Mouse (Mus musculus) limb, embryonic 14.5 days (tissue): ENCODE measurements around the gene Ctps2. TPM values are rescaled to one million over a fixed set of nuclear protein-coding genes. Genes with fewer than 3 reads are reported as not detected.
"Not testable (repeated sequence)": the region's sequence is repeated elsewhere in the genome, so short reads cannot be mapped to it uniquely, and the experiment has no call there.

Experiments
- ATAC-seq: fragments of 200-750 bp; cut with Nextera tagmentation; 2 replicates; pipeline ENCODE4 v1.8.0; 2017; ENCODE audit warnings: low read depth, moderate number of reproducible peaks, moderate TSS enrichment; ENCODE audit not compliant: low FRiP score
- DNase-seq: peaks from one replicate; pipeline ENCODE4 v3.0.0-alpha.2; 2015; ENCODE audit warnings: low spot score
- H3K27ac ChIP-seq: fragments of 300-500 bp; sonication (generic); replicated peaks from 2 replicates; pipeline ENCODE4 v1.5.1; 2014; ENCODE audit warnings: low read depth, mild to moderate bottlenecking, low read length, moderate library complexity, mixed read lengths
- H3K27me3 ChIP-seq: fragments of 300-500 bp; sonication (generic); 2 replicates; pipeline ENCODE4 v1.6.1; 2014; ENCODE audit warnings: low read length, mixed read lengths; ENCODE audit not compliant: control insufficient read depth, insufficient read depth
- H3K36me3 ChIP-seq: fragments of 300-500 bp; sonication (generic); 2 replicates; pipeline ENCODE4 v1.6.1; 2014; ENCODE audit warnings: mild to moderate bottlenecking, low read length, moderate library complexity, mixed read lengths; ENCODE audit not compliant: control insufficient read depth, insufficient read depth
- H3K4me1 ChIP-seq: fragments of 300-500 bp; sonication (generic); 2 replicates; pipeline ENCODE4 v1.6.1; 2014; ENCODE audit warnings: antibody characterized with exemption, low read length, mixed read lengths; ENCODE audit not compliant: control insufficient read depth, insufficient read depth
- H3K4me2 ChIP-seq: fragments of 300-500 bp; sonication (generic); replicated peaks from 2 replicates; pipeline ENCODE4 v1.6.1; 2014; ENCODE audit warnings: low read depth, mild to moderate bottlenecking, low read length, moderate library complexity; ENCODE audit not compliant: severe bottlenecking
- H3K4me3 ChIP-seq: fragments of 300-500 bp; sonication (generic); replicated peaks from 2 replicates; pipeline ENCODE4 v1.5.1; 2014; ENCODE audit warnings: low read length
- H3K9ac ChIP-seq: fragments of 300-500 bp; sonication (generic); 2 replicates; pipeline ENCODE4 v1.6.1; 2014; ENCODE audit warnings: mild to moderate bottlenecking, low read depth, low read length, moderate library complexity; ENCODE audit not compliant: severe bottlenecking
- H3K9me3 ChIP-seq: fragments of 300-500 bp; sonication (generic); 2 replicates; pipeline ENCODE4 v1.6.1; 2016; ENCODE audit warnings: low read length; ENCODE audit not compliant: control insufficient read depth
- POLR2A ChIP-seq: fragments of 200-500 bp; IDR thresholded peaks from 2 replicates; pipeline ENCODE4 v1.8.0; 2012; ENCODE audit warnings: inconsistent platforms, mild to moderate bottlenecking, moderate library complexity, borderline replicate concordance; ENCODE audit not compliant: insufficient read depth, insufficient read length; ENCODE audit errors: extremely low read depth
- WGBS: fragments of 180-500 bp; shearing (Covaris S2); extraction: QIAGEN DNeasy Blood & Tissue Kit; methylation state at CpG from one replicate; pipeline ENCODE4 v1.1.7; 2014; 5-methylcytosine and 5-hydroxymethylcytosine counted together
- polyA plus RNA-seq, 2 experiments: library from polyadenylated mRNA; depleted of rRNA in 1 of 2; stranded (reverse) in 1 of 2; unstranded in 1 of 2; fragments of >200 nt; fragmentation: Nextera tagmentation in 1 of 2; extraction: Ambion mirVana in 1 of 2; gene quantifications; 2 replicates each; pipeline versions ENCODE4 v1.2.1 to v1.2.3; 2012 to 2014

The Ctps2 gene
- polyA plus RNA-seq, 2 experiments = 44.8 to 90.1 TPM

GRCm38 (mm10) chrX:162887931-162888511 is 13.0 kb upstream of the Ctps2 start, which contains the start of gene Syap1:
Gene Syap1, minus strand, starts transcription at chrX:162888447.
- H3K9me3 ChIP-seq = no peaks in the 10 kb centered on the region
- H3K27me3 ChIP-seq = no peaks in the 10 kb centered on the region
- H3K4me3 ChIP-seq = peak within 1 kb of the TSS; percentile 63
- no peaks in the 10 kb centered on the region for H3K4me1 ChIP-seq
- WGBS = 24% methylated on average over 23 of the region's 47 CpGs
- peak; percentile 94 for ATAC-seq
- peak within 1 kb of the TSS; percentile 43; the same call in 1 of the 2 replicates for H3K27ac ChIP-seq
- H3K9ac ChIP-seq = peak within 1 kb of the TSS; percentile 75
- no peaks in the 10 kb centered on the region for H3K36me3 ChIP-seq
- peak within 1 kb of the TSS; percentile 44 for H3K4me2 ChIP-seq
- DNase-seq = peak; percentile 80
- TF ChIP-seq POLR2A = no peak

- DNase-seq, H3K36me3 ChIP-seq, H3K4me3 ChIP-seq, H3K9ac ChIP-seq, H3K27me3 ChIP-seq, H3K9me3 ChIP-seq, ATAC-seq, H3K4me1 ChIP-seq, H3K27ac ChIP-seq, H3K4me2 ChIP-seq: not testable (repeated sequence)
- WGBS = 76% methylated on average over 8 of the region's 25 CpGs
Observed at GRCm38 (mm10) chrX:162888575-162889223, 12.3 kb upstream of the Ctps2 start.

- ATAC-seq = peak; percentile 81
- Histone ChIP-seq H3K9me3 (no peaks in the 10 kb centered on the region), H3K27me3 (no peaks in the 10 kb centered on the region), H3K4me3 (peak overlapping the region; percentile 56), H3K27ac (peak overlapping the region; percentile 80), H3K4me1 (no peaks in the 10 kb centered on the region), H3K36me3 (peaks cover 2% of the 10 kb centered on the region; the same call in 1 of the 2 replicates), H3K9ac (peak overlapping the region; percentile 65), H3K4me2 (peak overlapping the region; percentile 53)
- no peak for TF ChIP-seq POLR2A
- DNase-seq = peak; percentile 62
- WGBS = 25% methylated on average over 20 of the region's 25 CpGs
Observed at GRCm38 (mm10) chrX:162901371-162902039, 467 bp downstream of the Ctps2 start.

- Histone ChIP-seq H3K27ac (peak overlapping the region; percentile 80), H3K9ac (peak overlapping the region; percentile 65), H3K27me3 (no peaks in the 10 kb centered on the region), H3K4me3 (peak overlapping the region; percentile 56), H3K4me2 (peak overlapping the region; percentile 53), H3K36me3 (peaks cover 2% of the 10 kb centered on the region; the same call in 1 of the 2 replicates), H3K9me3 (no peaks in the 10 kb centered on the region), H3K4me1 (no peaks in the 10 kb centered on the region)
- WGBS = 31% methylated on average over 28 of the region's 29 CpGs
- DNase-seq = no peak
- no peak for TF ChIP-seq POLR2A
- peak; percentile 21 for ATAC-seq
Observed at GRCm38 (mm10) chrX:162902040-162902734, 1.1 kb downstream of the Ctps2 start.

- no peaks in the 10 kb centered on the region for H3K9me3 ChIP-seq
- no peak overlapping the region for H3K4me3 ChIP-seq
- no peak for DNase-seq
- no peak for ATAC-seq
- H3K4me1 ChIP-seq = no peaks in the 10 kb centered on the region
- no peak overlapping the region for H3K9ac ChIP-seq
- no peak overlapping the region for H3K4me2 ChIP-seq
- H3K27me3 ChIP-seq = no peaks in the 10 kb centered on the region
- no peak overlapping the region for H3K27ac ChIP-seq
- WGBS = 68% methylated on average over 3 of the region's 3 CpGs
- no peak for TF ChIP-seq POLR2A
- H3K36me3 ChIP-seq = peaks cover 12% of the 10 kb centered on the region; the same call in 1 of the 2 replicates
Observed at GRCm38 (mm10) chrX:162907554-162907953, 6.5 kb downstream of the Ctps2 start.
